Mouse (Mus musculus) activated CD4-positive, CD25-positive, alpha-beta regulatory T cell, adult 4 months (primary cell): ENCODE data around the gene Tbc1d19. TPM values are rescaled to one million over a fixed set of nuclear protein-coding genes. Genes with fewer than 3 reads are reported as not detected.

ENCODE experiments used
- ATAC-seq: one replicate; pipeline ENCODE4 v1.8.0; 2017
- polyA plus RNA-seq, 2 experiments: library from polyadenylated mRNA; unstranded; fragments of 100-300 nt; shearing (Covaris generic); gene quantifications; one replicate each; pipeline ENCODE4 v1.2.1; 2017

Tbc1d19 gene
- polyA plus RNA-seq, 2 experiments from 2014 or later = 5.3 to 6.8 TPM

GRCm38 (mm10) chr5:53920416-53920815 is 111.0 kb downstream of the Tbc1d19 start:
- ATAC-seq = no peak

- no peak for ATAC-seq
Measured at GRCm38 (mm10) chr5:53922149-53922904, 112.9 kb downstream of the Tbc1d19 start.

GRCm38 (mm10) chr5:53924005-53924404 is 114.6 kb downstream of the Tbc1d19 start:
- ATAC-seq = no peak

- no peak for ATAC-seq
Measured at GRCm38 (mm10) chr5:53926301-53926855, 117.0 kb downstream of the Tbc1d19 start.

GRCm38 (mm10) chr5:53927886-53928285 is 118.5 kb downstream of the Tbc1d19 start:
- no peak for ATAC-seq

- ATAC-seq = no peak
Measured at GRCm38 (mm10) chr5:53928537-53928936, 119.1 kb downstream of the Tbc1d19 start.

GRCm38 (mm10) chr5:53929205-53929614 is 119.8 kb downstream of the Tbc1d19 start:
- no peak for ATAC-seq

GRCm38 (mm10) chr5:53929814-53930213 is 120.4 kb downstream of the Tbc1d19 start:
- no peak for ATAC-seq

GRCm38 (mm10) chr5:53931011-53931410 is 121.6 kb downstream of the Tbc1d19 start:
- ATAC-seq = no peak

GRCm38 (mm10) chr5:53933628-53934027 is 124.2 kb downstream of the Tbc1d19 start:
- no peak for ATAC-seq

GRCm38 (mm10) chr5:53934040-53934439 is 124.6 kb downstream of the Tbc1d19 start:
- ATAC-seq = no peak

GRCm38 (mm10) chr5:53934826-53935225 is 125.4 kb downstream of the Tbc1d19 start:
- no peak for ATAC-seq

- ATAC-seq = no peak
Measured at GRCm38 (mm10) chr5:53937187-53937586, 127.8 kb downstream of the Tbc1d19 start.

- ATAC-seq = no peak
Measured at GRCm38 (mm10) chr5:53939026-53939425, 129.6 kb downstream of the Tbc1d19 start.

- no peak for ATAC-seq
Measured at GRCm38 (mm10) chr5:53941322-53942024, 132.1 kb downstream of the Tbc1d19 start.

GRCm38 (mm10) chr5:53942332-53942731 is 132.9 kb downstream of the Tbc1d19 start:
- ATAC-seq = no peak

GRCm38 (mm10) chr5:53943321-53943857 is 134.0 kb downstream of the Tbc1d19 start:
- no peak for ATAC-seq

- ATAC-seq = no peak
Measured at GRCm38 (mm10) chr5:53946747-53947146, 137.3 kb downstream of the Tbc1d19 start.

- ATAC-seq = no peak
Measured at GRCm38 (mm10) chr5:53947549-53948183, 138.3 kb downstream of the Tbc1d19 start.

- ATAC-seq = peak; percentile 52
Measured at GRCm38 (mm10) chr5:53948606-53949266, 139.3 kb downstream of the Tbc1d19 start.

GRCm38 (mm10) chr5:53950189-53950588 is 140.8 kb downstream of the Tbc1d19 start:
- ATAC-seq = no peak

GRCm38 (mm10) chr5:53953216-53953615 is 143.8 kb downstream of the Tbc1d19 start:
- no peak for ATAC-seq
